Mouse (Mus musculus) kidney, postnatal 4 days (tissue): ENCODE measurements around the gene Clec1b.

ENCODE experiments used
- DNase-seq, 2 experiments: peaks; one replicate each; pipeline ENCODE4 v3.0.0; 2021; ENCODE audit warnings: mixed read lengths in 2 of 2

Clec1b gene

GRCm38 (mm10) chr6:129396997-129397396 lies at the start of gene Clec1b:
Gene Clec1b (plus strand): TSS chr6:129397297.
- no peak for DNase-seq

DNA sequence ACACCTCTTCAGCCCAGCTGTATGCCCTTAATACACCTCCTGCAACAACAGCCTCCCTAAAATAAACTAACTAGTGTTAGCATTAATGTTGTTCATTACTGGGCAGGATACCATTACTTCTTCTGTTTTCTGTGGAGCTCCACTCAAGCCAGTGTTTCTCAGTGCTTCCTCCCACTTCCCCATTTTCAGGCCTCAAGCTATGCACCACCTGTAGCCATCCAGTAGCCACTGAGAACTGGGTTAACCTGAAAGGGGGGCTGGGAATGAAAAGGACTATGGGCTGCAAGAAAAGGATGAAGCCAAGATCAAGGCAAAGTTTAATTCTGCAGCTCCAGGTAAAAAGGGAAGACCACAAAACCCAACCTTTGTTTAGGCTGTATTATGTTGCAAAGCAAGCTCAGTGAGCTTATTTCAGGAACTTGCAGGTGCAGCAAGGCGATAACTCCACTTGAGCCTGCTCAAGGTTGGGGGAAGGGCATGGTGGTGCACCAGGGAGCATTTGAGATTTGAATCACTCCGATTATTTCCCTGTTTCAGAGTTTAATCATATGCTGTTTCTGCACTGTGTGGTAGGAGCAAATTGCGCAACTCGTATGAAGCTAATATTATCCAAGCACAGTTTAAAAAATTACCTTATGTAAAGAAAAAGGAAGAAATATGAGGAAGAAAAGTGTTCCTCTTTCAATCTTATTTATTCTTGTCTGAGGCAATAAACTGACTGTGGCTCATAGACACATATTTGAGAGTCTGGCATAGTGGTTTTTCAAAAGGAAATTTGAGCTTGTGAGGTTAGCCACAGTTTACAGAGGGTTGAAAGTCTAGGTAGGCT lies 47.4 kb upstream of the Clec1b start:
- peak; percentile 5 to 18 for DNase-seq

DNA sequence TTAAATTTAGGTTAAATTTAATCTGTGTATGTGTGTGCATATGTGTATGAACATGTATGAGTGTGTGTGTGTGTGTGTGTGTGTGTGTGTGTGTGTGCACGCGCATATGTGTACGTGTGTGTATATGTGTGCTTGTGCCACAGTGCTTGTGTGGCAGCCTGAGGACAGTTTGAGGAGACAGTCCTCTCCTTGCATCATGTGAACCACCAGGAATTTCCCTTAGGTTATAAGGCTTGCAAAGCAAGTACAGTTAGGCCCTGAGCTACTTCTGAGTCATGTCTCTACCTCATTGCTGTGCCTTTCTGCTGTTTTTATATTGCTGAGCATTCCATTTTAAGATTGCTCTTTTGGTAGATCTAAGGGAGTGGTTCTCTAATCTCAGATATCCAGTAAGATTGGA lies 46.0 kb upstream of the Clec1b start:
- DNase-seq: no peak

- no peak for DNase-seq
These were observed 41.3 kb upstream of the Clec1b start for GRCm38 (mm10) chr6:129355774-129356173.

DNA sequence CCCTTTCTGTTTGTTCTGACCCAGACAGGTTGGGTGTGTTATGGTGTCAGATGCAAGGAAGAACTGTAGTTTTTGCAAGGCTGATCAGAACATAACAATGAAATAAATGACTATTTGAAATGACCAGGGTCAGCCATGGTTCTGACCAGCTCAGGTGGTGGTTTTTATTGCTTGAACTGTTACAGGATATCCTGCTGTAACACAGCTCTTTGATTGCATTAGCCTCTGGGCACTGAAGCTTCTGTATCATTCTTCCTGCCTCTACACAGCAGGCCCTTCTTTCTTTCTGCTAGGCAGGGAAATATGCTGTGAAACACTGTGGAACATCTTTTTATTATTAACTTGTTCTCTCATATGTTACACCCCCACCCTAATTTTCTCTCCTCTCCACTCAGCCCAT lies 40.7 kb upstream of the Clec1b start:
- no peak for DNase-seq

DNA sequence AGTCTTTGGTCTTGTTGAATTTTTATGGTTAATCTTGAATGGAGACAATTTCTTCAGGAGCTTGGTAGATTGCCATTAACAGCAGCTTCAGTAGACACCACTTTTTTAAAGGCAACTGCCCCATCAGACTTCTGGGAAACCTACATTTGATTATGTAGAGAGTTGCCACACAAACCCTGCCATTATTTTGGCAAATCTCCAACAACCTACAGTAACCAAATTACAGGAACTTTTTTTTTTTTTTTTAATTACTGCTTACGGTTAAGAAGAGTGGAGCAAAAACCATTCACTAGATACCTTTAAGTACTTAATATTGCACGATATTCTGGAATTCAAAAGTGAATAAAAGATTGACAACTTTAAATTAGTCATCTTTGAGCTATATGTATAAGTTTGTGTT lies 37.6 kb upstream of the Clec1b start:
- no peak for DNase-seq

DNA sequence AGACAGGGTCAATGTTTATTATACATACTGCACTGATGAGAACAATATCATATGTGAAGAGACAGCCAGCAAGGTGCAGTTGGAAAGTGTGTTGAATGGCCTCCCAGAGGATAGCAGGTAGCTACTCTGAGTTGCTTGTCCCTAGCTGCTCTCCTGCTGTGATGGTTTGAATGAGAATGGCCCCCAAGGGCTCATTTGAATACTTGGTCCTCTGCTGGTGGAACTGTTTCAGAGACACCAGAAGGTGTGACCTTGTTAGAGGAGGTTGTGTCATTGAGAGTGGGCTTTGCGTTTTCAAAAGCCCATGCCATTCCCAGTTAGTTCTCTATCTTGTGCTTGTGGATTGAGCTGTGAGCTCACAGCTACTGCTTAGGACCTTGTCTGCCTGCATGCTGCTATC lies 33.2 kb upstream of the Clec1b start:
- DNase-seq: no peak

DNA sequence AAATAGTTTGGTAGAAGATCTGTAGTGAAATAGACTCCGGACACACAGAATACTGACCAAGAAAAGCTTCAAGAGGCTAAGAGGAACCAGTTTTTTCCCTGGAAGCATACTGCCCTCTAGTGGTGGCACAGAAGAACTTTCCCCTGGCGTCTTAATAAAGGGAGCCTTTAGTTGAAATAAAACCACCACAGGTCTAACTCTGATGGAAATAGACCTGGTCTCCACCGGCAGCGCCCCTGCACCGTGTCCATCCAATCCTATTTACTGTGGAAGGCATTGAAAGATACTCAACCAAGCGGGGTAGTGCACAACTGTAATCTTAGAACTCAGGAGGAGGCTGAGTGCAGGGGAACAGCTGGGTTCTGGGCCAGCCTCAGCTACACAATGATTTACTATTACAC lies 31.1 kb upstream of the Clec1b start:
- DNase-seq: peak; percentile 15 to 23

GRCm38 (mm10) chr6:129369374-129370132 lies 27.5 kb upstream of the Clec1b start:
- no peak for DNase-seq

- no peak for DNase-seq
These were observed 22.1 kb upstream of the Clec1b start for GRCm38 (mm10) chr6:129374937-129375471.

GRCm38 (mm10) chr6:129380454-129380853 lies 16.6 kb upstream of the Clec1b start:
- DNase-seq: no peak

DNA sequence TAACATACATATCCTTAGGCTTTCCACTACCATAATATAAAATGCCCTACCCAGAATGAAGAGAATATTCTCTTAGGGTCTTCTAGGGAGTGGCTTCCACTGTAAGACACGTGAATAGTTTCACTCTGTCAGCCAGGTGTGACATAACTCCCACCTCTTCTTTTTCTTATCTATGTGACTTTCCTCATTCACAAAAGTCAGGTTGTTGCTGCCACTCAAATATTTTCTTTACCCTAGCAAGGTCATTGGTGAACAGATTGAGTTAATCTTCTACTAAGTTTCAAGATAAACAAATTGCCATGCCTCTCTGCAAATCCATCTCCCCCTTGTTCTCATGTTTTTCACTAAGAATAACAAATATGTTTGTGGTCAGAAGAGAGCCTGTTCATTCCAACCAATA lies 15.4 kb upstream of the Clec1b start:
- DNase-seq: no peak

DNA sequence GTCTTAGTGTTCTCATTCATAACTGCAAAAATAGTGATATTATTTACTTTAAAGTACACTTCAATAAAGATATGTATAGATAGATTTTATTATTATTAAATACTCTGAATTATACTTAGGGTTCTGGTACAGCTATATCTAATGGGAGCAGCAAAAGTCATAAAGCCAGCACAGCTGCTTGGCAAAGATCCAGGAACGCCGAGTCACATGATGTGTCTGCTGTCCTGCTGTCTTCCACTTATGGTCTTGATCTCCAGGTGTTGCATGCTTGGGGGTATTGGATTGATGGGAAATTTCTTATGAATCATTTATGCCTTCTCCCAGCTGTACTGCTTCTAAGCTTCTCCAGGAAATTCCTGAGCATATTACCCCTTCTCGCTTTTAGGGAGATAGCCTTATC lies 13.6 kb upstream of the Clec1b start:
- DNase-seq: peak; percentile 14 to 16

- DNase-seq: no peak
These were observed 12.1 kb upstream of the Clec1b start for GRCm38 (mm10) chr6:129385000-129385399.

DNA sequence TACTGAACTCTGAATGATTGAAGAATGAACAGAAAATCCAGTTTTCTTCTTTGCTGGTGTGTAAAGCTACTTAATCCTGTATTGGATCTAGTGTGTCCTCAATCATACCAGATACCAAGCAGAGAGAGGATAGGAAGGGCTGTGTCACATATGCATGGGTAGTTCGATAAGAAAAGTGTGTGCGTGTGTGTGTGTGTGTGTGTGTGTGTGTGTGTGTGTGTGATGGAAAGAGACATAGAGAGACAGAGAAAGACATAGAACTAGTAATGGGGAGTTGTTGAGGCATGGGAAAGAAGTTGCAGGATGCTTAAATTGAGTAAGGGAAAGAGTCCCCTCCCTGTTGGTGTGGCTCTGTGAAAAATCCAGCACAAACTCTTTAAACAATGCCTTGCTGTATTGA lies 11.3 kb upstream of the Clec1b start, which contains the start of gene Clec12b:
TSS of gene Clec12b (minus strand) at position 101 of the 400 bp plus-strand sequence.
- DNase-seq: no peak

DNA sequence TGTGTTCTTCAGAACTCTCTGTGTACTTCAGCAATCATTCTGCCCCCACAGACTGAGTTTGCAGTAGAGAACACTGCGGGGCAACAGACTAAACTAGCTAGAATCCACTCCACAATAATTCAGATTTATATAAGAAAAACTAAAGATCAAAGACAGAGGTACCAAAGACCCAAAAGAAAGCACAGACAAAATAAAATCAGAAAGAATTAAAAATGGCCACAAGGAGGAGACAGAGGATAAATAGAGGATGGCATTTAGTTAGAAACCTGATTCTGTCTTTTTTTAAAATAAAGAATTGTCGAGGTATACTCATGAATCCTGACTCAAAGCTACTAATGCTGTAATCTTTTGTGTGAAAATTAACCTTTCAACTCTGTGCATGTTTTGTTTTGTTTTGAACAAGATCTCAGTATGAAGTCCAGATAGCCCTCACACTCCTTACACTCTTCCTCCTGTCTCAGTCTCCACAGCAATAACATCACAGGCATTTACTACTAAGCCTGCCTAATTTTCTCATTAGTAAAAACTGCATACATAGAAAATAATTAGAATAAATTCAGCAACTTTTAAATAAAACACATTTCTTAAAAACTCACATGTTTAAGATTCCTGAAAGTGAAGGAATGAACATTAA lies 3.9 kb upstream of the Clec1b start:
- DNase-seq: no peak

- no peak for DNase-seq
These were observed 3.4 kb upstream of the Clec1b start for GRCm38 (mm10) chr6:129393732-129394131.

DNA sequence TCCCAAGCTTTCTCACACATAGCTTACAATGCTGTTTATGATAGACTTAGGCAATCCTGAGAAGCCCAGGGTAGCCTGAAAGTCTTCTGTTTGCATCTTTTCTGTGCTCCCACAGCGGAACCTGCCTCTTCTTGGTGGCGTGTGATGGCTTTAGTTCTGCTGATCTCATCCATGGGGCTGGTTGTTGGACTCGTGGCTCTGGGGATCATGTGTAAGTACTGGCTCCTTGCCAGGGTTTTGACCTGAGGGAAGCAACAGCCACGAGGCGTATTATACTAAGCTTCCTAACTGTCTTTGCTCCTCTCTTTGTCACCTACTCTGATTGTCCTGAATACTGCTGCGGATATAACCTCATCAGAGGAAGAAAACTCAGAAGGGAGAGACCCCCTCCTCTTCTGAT lies 2.8 kb downstream of the Clec1b start:
- peak; percentile 34 to 56 for DNase-seq

- DNase-seq: no peak
These were observed 5.3 kb downstream of the Clec1b start for GRCm38 (mm10) chr6:129402404-129402803.

DNA sequence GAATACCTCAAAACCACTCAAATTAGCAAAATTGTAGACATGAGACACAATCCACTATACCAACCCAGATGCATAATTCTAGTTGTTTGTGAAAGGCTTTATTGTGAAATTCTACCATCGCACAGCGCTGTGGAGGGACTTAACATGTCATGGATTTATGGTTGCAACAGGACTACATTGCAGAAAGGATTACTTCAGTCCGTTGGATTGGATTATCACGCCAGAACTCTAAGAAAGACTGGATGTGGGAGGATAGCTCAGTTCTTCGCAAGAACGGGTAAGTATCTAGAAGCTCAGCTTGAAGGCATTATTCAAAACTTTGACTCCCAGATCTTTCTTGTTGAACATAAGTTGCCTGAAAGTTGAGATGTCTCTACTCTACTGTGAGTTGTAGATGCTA lies 6.3 kb downstream of the Clec1b start:
- no peak for DNase-seq

DNA sequence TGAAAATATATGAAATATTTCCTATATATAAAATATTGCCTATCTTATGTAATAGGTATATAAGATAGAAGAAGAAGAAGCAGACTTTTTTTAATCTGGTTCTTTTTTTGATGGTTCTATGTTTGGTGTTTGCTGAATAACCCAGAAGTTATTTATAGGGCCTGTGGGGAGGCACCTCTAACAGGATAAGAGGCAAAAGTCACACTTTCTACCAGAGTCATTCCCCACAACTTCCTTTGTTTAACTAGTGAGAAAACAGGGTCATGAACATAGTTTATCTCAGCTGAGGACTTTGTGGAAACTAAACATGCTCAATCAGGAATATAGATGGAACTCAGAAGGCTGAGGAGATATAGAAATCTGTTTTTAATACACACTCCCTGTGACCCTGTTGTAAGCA lies 8.9 kb downstream of the Clec1b start:
- no peak for DNase-seq

- DNase-seq: no peak
These were observed 10.2 kb downstream of the Clec1b start for GRCm38 (mm10) chr6:129407324-129407723.

- DNase-seq: no peak
These were observed 11.5 kb downstream of the Clec1b start, which contains the start of gene Clec9a for GRCm38 (mm10) chr6:129408562-129408961. Gene Clec9a (plus strand): TSS chr6:129408862.
